Mouse (Mus musculus): ENCODE measurements around the gene Stag3. TPM values are rescaled to one million over a fixed set of nuclear protein-coding genes. Genes with fewer than 3 reads are reported as not detected.

Gene Stag3
- total RNA-seq, 2 experiments from 2014 or later = 5.8 to 7.7 TPM

DNA sequence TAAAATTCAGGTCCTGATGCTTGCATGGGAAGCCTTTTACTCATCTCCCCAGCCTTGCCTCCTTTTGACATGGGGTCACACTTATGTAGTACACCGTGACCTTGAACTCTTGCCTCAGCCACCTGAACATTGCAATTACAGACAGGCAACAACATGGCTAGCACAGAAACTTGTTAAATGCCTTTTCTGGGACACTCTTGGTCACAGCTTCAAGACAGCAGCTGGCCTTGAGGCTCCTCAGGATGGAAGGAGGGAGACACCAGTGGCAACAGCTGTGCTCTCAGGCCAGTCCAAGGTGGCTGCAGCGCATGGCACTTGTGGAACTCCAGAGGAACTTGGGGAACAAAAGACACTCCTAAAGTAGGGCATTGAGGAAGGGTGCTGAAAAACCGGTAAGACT lies 12.9 kb upstream of the Stag3 start:
- intact Hi-C loops (cut with DNase I) = no loop called here
- no peak for DNase-seq

DNA sequence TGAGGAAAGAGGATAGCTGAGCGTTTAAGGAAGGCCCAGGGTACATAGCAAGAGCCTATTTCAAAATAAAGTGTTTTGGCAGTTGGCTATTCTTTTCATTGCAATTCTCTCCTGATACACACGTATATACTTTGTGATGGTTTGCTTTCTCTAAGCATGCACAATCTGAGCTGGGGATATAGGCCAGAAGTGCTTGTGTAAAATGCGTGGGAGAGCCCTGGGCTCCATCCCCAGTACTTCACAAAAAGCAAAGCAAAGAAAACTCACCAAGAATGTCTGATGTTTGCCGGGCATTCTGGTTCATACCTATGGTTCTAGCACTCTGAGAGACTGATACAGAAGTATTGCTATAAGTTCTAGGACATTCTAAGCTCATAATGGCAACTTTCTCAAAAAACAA lies 11.1 kb upstream of the Stag3 start:
- intact Hi-C loops (cut with DNase I) = no loop called here
- DNase-seq = no peak

DNA sequence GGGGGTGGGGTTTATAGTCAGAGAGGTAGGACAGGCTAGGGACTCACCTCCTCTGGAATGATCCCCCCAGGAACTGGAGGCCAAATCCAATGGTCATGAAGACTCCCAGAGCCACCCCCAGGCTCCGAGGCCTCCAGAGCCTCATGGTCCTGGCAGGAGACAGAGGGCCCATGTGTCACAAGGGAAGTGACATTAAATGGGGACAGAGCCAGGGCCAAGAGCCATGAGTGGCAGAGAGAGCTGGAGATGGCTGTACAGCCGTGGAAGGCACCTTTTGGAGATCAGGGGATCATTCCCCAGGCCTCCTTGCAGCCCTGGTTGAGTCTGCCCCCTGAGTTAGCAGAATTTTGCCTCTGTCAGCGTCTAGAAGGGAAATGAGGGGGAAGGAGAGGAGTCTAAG lies 8.8 kb upstream of the Stag3 start:
- no peak for DNase-seq
- intact Hi-C loops (cut with DNase I) = no loop called here

DNA sequence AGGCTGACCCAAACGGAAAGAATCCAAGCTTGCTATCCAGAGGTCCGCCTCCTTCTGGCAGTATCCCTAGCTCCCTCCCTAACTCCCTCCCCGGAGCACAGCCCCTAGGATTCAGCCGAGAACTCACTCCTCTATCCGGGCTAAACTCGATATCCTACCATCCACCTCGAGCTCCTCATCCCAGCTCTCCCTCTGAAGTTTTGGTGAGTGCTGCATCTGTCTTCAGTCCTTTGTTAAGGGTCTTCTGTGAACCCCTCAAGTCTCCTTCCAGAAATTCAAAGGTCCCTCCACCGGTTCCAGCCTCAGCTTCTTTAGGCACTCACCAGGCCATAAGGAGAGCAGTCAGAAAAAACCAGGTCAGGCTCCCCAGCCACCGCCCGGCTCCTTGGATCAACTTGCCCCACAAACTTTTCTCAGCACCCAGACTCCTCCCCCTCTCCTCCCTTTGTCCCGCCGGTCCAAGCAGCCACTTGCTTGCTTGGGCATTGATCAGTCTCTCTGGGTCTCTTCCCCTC lies 7.6 kb upstream of the Stag3 start, which contains the start of gene Gal3st4:
TSS of gene Gal3st4 (minus strand) at position 432 of the 515 bp plus-strand sequence.
- intact Hi-C loops (cut with DNase I) = no loop called here
- DNase-seq = no peak

DNA sequence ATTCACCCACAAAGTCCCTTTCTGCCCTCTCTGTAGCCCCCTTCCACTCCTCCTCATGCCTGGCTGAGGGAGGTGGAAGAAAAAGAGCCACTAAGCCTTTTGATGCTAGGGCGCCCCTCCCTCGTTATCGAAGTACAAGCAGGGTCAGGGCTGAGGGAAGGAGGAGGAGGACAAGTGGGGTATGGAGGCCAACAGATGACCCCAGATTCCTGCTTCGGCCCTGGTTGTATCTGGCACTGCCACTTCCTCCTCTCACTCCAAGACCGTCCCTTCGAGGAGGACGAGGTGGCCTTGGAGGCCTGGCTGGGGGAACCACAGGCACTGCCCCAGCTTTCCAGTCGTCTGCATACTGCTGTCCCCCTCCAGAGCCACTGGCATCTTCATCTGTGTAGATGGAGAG lies 5.9 kb upstream of the Stag3 start:
- no peak for DNase-seq
- intact Hi-C loops (cut with DNase I) = no loop called here

DNA sequence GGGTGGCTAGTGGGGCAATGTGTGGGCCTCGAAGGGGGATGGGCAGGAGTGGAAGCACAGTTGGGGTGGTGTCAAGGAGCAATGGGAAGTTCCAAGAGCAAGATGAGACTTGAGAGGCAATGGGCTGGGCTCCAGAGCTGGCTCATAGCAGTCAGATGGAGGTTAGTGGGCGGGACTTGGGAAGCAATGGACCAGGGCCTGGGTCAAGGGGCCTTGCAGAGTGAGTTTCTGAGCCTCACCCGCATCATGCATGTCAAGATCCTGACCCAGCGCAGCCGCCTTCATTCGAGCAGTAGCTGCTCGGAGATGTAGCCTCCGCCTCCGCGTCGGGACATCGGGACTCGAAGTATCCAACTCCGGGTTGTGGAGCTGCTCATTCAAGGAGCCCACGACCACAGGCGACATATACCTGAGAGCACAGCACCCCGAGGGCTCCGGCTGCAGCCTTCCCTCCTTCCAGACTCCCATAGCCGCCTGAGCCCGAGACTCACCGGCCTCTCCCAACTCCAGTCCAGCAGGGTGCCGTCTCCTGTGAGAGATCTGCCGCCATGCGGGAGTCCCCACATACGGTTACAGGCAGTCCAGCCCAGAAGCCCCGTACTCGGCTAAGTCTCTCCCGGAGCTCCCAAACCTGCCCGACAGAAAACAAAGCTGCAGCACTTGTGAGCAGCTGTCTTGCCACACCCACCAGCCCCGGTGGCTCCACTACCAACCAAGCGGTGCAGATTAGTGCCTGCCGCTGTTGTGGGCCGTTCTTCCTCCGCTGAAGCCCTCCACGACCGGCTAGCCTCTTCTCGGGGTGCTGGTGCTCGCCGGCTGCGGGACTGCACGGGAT lies 4.6 kb upstream of the Stag3 start:
- no peak for DNase-seq
- intact Hi-C loops (cut with DNase I) = loop anchor here (5.0 kb wide), 1 partner anchor 167 kb away; the partner anchor contains the start of gene Zfp157

DNA sequence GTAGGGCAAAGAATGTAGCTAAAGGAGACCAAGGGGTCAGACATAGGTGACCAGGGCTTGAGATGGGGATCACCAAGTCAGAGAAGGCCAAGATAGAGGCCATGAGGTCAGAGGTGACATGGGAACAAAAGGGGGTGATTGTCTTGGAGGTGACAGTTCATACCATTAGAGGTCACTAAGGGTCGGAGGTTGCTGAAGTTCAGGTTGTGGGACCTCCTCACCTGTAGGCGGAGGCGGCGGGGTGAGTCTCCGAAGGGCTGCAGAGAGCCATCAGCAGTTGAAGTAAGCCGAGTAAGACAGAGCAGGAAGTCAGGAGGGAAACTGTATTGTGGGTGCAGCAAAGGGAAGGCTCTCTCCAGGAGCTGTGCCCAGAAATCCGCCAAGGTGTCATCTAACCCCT lies 2.0 kb upstream of the Stag3 start:
- intact Hi-C loops (cut with DNase I) = loop anchor here (5.0 kb wide), 1 partner anchor 164 kb away; the partner anchor contains the start of gene Zfp157
- no peak for DNase-seq

DNA sequence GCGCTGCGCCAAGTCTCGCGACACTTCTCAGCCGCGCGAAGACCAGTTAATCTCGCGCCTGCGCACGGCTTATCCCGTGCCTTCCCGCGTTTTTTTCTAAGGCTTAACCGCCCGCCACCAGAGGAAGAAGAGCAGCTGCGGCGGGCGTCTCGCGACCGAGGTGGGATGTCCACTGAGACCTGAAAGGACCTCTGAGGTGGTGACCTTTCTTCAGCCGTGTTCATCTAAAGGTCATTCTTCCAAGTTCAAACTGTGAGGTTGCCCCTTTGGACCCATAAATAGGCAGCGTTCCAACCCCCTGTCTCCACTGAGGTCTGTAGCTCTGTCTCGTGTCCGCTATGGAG lies 357 bp downstream of the Stag3 start:
- no peak for DNase-seq
- intact Hi-C loops (cut with DNase I) = no loop called here

DNA sequence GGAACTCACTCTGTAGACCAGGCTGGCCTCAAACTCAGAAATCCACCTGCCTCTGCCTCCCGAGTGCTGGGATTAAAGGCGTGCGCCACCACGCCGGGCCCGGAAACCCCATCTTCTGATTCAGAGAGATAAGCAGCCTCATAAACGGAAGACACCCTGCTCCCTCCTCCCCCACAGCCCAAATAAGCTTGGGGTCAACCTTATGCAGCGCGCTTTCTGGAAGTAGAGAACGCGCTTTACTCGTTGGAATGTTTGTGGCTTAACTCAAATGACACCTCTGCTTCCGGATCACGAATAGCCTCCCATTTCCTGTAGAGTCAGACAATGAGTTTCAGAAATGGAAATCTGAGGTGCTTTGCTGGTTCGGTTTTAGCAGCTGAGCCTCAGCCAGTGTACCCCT lies 789 bp downstream of the Stag3 start:
- intact Hi-C loops (cut with DNase I) = no loop called here
- DNase-seq = no peak

DNA sequence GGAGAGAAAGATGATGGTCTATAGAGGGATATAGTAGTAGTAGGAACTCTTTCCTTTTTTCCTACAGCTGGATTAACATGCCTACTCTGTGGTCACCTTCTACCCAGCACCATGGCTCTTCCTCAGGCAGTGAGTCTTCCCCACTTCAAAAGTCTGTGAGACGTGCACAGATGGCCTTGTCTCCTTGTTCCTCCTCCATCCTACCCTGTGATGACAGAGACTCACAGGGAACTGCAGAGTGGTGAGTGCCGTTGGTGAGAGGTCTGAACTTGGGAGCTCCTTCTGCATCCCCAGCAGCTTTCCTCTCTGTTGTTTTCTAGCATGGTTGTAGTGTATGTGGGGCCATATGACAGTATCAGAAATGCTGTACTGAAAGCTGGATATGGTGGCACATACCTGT lies 1.8 kb downstream of the Stag3 start:
- intact Hi-C loops (cut with DNase I) = no loop called here
- no peak for DNase-seq

DNA sequence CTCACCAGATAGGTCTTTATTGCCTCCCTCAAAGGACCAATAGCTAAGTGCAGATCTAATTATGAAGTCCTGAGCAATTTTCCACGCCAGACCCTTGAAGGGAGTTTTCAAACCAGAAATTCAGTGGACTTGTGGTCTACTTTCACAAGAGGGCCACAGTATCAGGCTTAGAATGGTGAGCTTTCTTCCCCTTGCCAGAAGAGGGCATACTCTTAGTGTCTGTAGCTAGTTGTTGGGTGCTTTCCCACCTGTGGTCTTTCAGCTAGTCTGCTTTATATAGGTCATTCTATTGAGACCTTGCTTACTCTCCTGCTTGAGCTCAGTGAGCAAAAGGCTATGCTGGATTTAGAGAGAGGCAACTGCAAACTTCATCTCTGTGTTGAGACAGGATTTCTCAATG lies 3.5 kb downstream of the Stag3 start:
- intact Hi-C loops (cut with DNase I) = no loop called here
- DNase-seq = no peak

DNA sequence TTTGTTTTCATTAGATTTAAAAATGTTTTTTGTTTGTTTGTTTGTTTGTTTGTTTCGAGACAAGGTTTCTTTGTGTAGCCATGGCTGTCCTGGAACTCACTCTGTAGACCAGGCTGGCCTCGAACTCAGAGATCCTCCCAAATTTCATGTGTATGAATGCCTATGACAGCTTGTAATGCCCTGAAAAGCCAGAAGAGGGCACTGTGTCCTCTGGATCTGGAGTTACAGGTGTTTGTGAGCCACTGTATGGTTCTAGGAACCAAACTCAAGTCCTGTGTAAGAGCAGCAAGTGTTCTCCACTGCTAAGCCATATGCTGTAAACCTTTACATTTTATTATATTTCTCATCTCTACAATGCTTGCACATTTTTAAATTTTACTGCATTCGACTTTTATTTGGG lies 7.8 kb downstream of the Stag3 start:
- no peak for DNase-seq
- intact Hi-C loops (cut with DNase I) = no loop called here

DNA sequence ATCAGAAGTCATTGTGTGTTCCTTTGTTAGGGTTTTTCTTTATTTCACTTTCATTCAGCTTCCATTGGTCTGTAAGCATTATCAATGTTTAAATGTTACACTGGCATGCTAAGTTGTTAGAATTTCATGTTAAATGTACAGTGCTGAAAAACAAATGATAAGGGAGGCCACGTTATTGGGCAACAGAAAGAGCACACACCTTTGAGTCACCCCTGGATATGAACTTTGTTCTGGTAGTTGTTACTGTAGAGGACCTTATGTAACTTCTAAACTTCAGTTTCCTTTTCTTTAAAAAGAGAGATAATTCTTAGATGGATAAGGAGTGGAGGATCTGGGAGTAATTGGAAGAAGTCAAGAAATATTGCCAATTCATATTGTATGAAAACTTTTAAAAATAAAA lies 11.6 kb downstream of the Stag3 start:
- intact Hi-C loops (cut with DNase I) = no loop called here
- DNase-seq = no peak

DNA sequence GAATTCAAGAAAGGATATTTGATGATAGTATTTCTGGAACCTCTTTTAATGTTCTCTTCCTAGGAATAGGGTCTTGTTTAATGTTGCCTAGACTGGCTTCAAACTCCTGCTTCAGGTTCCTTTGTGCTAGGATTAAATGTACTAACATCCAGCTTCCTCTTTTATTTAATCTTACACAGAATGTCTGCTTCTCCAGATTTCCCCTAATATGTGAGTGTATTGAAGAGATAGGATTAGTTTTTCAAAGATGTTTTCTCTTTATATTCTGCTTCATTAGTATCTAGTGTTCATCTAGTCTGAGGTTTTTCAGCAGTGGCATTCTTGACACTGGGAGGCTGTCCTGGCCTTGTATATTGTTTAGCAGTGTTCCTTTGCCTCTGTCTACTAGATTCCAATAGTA lies 14.1 kb downstream of the Stag3 start:
- DNase-seq = no peak
- intact Hi-C loops (cut with DNase I) = no loop called here

DNA sequence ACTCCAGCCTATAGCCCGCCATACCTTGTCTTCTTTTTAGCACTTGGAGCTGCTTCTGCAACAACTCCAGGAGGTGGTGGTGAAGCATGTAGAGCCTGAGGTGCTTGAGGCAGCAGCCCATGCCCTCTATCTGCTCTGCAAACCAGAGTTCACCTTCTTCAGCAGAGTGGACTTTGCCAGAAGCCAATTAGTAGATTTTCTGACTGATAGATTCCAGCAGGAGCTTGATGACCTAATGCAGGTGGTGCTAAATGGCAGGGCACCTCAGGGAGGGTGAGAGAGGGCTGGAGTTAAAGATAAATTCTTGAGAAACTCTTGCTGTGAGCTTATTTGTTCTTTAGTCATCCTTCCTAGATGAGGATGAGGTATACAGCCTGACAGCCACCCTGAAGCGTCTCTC lies 19.6 kb downstream of the Stag3 start:
- no peak for DNase-seq
- intact Hi-C loops (cut with DNase I) = no loop called here

DNA sequence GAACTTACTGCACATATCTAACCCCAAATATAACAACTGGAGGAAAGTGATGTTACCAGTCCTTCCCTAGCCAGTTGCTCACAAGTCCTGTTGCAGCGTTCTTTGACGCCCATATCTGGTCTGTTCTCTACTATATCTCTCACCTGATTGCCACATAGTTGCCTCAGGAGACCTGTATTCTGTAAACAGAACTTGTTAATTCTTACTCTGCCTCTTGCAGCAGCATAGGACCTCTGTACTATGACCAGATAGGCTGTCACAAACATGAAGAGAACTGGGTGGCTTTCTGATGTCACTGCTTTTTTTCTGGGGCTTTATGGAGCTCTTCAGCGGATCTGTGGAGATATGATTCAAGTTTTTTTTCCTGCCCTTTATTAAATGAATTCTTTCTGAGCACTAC lies 32.8 kb downstream of the Stag3 start:
- intact Hi-C loops (cut with DNase I) = no loop called here
- DNase-seq = no peak

DNA sequence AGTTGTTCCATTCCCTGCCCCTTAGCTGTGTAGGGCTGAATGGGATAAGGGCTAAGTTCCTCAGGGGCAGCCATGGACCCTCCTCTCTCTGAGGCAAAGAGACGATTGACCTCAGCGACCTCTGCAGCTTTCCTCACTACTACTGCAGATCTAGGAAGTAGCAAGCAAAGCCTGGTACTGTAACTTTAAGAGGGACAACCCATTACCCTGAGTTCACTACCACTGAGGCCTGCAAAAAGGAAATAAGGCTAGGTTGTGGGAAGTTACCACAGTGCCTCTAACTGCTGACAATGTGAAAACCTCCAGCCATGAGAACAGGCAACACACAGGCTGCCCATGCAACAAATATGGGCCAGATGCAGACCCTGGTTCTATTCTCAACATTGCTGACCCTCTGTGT lies 61.6 kb downstream of the Stag3 start, which contains the start of gene Pvrig:
TSS of gene Pvrig (plus strand) at position 301 of the 400 bp plus-strand sequence.
- intact Hi-C loops (cut with DNase I) = no loop called here
- DNase-seq = no peak

DNA sequence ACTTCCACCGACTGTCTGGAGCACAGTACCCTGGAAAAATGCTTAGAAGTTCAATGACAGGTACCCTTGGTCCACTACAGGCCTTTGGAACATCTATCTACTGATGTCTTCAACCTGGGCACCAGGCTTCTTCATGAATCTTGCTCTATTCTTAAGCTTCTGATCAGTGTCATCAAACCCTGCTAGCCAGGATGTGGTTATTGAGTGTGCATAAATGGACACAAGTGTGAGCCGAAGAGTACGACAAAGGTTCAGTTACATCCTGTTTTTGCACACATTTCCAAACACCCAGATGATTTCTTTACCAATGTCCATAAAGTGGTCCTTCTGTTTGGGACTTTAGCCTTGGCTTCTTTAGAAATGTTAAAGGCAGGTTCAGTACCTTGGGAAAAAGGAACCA lies 63.2 kb downstream of the Stag3 start:
- DNase-seq = no peak
- intact Hi-C loops (cut with DNase I) = no loop called here

Other genes starting within 250 kb of the Stag3 start
- not detected for gene Smok3c, start 227.0 kb upstream of the Stag3 start, total RNA-seq (2021)
- gene Zkscan1, start 195.2 kb upstream of the Stag3 start, total RNA-seq (2021) = 10 to 100 TPM; 44.6 to 45.1 TPM
- 10 to 100 TPM; 34.9 to 35.7 TPM for gene Zscan21, start 163.3 kb upstream of the Stag3 start, total RNA-seq (2021)
- 10 to 100 TPM; 13.1 to 13.2 TPM for gene Zfp113, start 124.5 kb upstream of the Stag3 start, total RNA-seq (2021)
- gene Cops6, start 119.2 kb upstream of the Stag3 start, total RNA-seq (2021) = 100 to 1,000 TPM; 126 to 131 TPM
- 10 to 100 TPM; 33.2 to 37.3 TPM for gene Ap4m1, start 108.2 kb upstream of the Stag3 start, total RNA-seq (2021)
- 10 to 100 TPM; 34.9 to 37.6 TPM for gene Mcm7, start 107.8 kb upstream of the Stag3 start, total RNA-seq (2021)
- 10 to 100 TPM; 28.6 to 30.7 TPM for gene Taf6, start 92.8 kb upstream of the Stag3 start, total RNA-seq (2021)
- 10 to 100 TPM; 17.1 to 18.4 TPM for gene Cnpy4, start 92.8 kb upstream of the Stag3 start, total RNA-seq (2021)
- 10 to 100 TPM in 1 of 2 experiments, 1 to 10 TPM in 1; 7.9 to 10.4 TPM for gene Mblac1, start 85.9 kb upstream of the Stag3 start, total RNA-seq (2021)
- gene Nxpe5, start 54.3 kb upstream of the Stag3 start, total RNA-seq (2021) = under 1 TPM in 1 of 2 experiments, not detected in 1; 0.20 TPM
- 10 to 100 TPM; 53.1 to 60.1 TPM for gene Lamtor4, start 24.8 kb upstream of the Stag3 start, total RNA-seq (2021)
- 10 to 100 TPM; 90.0 to 98.2 TPM for gene BC037034, start 16.2 kb upstream of the Stag3 start, total RNA-seq (2021)
- 1 to 10 TPM in 1 of 2 experiments, under 1 TPM in 1; 0.86 to 1.6 TPM for gene Gal3st4, start 7.4 kb upstream of the Stag3 start, total RNA-seq (2021)
- gene Gm43720, start 282 bp upstream of the Stag3 start, total RNA-seq (2021) = under 1 TPM in 1 of 2 experiments, not detected in 1; 0.20 TPM
- gene Gpc2, start 235 bp upstream of the Stag3 start, total RNA-seq (2021) = 100 to 1,000 TPM in 1 of 2 experiments, 10 to 100 TPM in 1; 86.4 to 104 TPM
- not detected for gene Pvrig, start 61.7 kb downstream of the Stag3 start, total RNA-seq (2021)
- 10 to 100 TPM; 37.6 to 39.8 TPM for gene Zfp157, start 161.2 kb downstream of the Stag3 start, total RNA-seq (2021)

All from left cerebral cortex, postnatal 4 days (tissue).